18 mouse cellular contexts compared by ENCODE assay signal in genomic region chr13:41573126-41573846, GRCm38 (mm10). TPM values are rescaled to one million over a fixed set of nuclear protein-coding genes. Genes with fewer than 3 reads are reported as not detected.
DNase-seq lines count a peak whose midpoint lies in the region; ATAC-seq and TF ChIP-seq lines count a peak whose summit lies in the region.
"Had no signal": no experiment of that assay in that cellular context is flagged by ENCODE, and none has a peak within 500 bp of the region (broad histone marks: within the 10 kb centered on the region; RNA-seq: fewer than 3 reads in every experiment).

No protein-coding gene starts in this region.

- peak; percentile 75 for TF ChIP-seq RAD21 in CH12.LX (IDR thresholded peaks at IDR 0.05; ENCODE audit: low read depth, low read length)

- no peak; the same call in 1 of the 2 replicates for TF ChIP-seq EP300 in CH12.LX (IDR thresholded peaks at IDR 0.05; ENCODE audit: low read length)

- no peaks in the 10 kb centered on the region for H3K79me2 ChIP-seq in CH12.LX (replicated peaks; ENCODE audit: control insufficient read depth, extremely low read depth, insufficient read depth, poor library complexity, severe bottlenecking)

- no peak overlapping the region for H3K4me3 ChIP-seq in intestine, postnatal 0 days (ENCODE audit: low read depth, low read length)
- no peak overlapping the region for H3K4me3 ChIP-seq in intestine, embryonic 16.5 days (ENCODE audit: low read length)
- H3K4me3 ChIP-seq in CH12.LX (replicated peaks in 1 of 3; ENCODE audit: low read depth in 2 of 3, low read length in 2 of 3, poor library complexity in 1 of 3): no peak overlapping the region
- no peak overlapping the region for H3K4me3 ChIP-seq in cortical plate, adult 2 months (ENCODE audit: insufficient read depth, low read length)
- H3K4me3 ChIP-seq: embryonic facial prominence, embryonic 15.5 days; forebrain, embryonic 13.5 days; heart, embryonic 10.5 days; lung, embryonic 15.5 days; midbrain, embryonic 15.5 days; neural tube, embryonic 15.5 days; stomach, embryonic 15.5 days had no signal

- no peak overlapping the region for H3K27ac ChIP-seq in intestine, postnatal 0 days (ENCODE audit: low read depth, low read length)
- no peak overlapping the region for H3K27ac ChIP-seq in intestine, embryonic 16.5 days (ENCODE audit: low read length)
- no peak overlapping the region for H3K27ac ChIP-seq in CH12.LX (ENCODE audit: insufficient read depth, low read depth)
- H3K27ac ChIP-seq in cortical plate, adult 2 months (ENCODE audit: insufficient read depth, low read length): no peak overlapping the region
- H3K27ac ChIP-seq: embryonic facial prominence, embryonic 15.5 days; forebrain, embryonic 13.5 days; heart, embryonic 10.5 days; lung, embryonic 15.5 days; midbrain, embryonic 15.5 days; neural tube, embryonic 15.5 days; stomach, embryonic 15.5 days had no signal

- dilution Hi-C loops in CH12.LX (cut with MboI; ENCODE audit: extremely low pct_ligation_motif_present, extremely low pct_unique_long_range_greater_than_20kb, low sequenced_read_pairs): no loop called here

- H3K9ac ChIP-seq in intestine, postnatal 0 days (ENCODE audit: low read depth, low read length): no peak overlapping the region
- H3K9ac ChIP-seq in intestine, embryonic 16.5 days (ENCODE audit: low read depth, low read length): no peak overlapping the region
- H3K9ac ChIP-seq in CH12.LX (ENCODE audit: insufficient read depth, low read depth): no peak overlapping the region
- H3K9ac ChIP-seq: embryonic facial prominence, embryonic 15.5 days; forebrain, embryonic 13.5 days; lung, embryonic 15.5 days; midbrain, embryonic 15.5 days; neural tube, embryonic 15.5 days; stomach, embryonic 15.5 days had no signal

- H3K27me3 ChIP-seq in intestine, postnatal 0 days (replicated peaks; ENCODE audit: control insufficient read depth, insufficient read depth, low read length): no peaks in the 10 kb centered on the region
- H3K27me3 ChIP-seq in intestine, embryonic 16.5 days (replicated peaks; ENCODE audit: control insufficient read depth, insufficient read depth, low read length): no peaks in the 10 kb centered on the region
- no peaks in the 10 kb centered on the region for H3K27me3 ChIP-seq in CH12.LX (replicated peaks)
- H3K27me3 ChIP-seq: embryonic facial prominence, embryonic 15.5 days; lung, embryonic 15.5 days; midbrain, embryonic 15.5 days; neural tube, embryonic 15.5 days; stomach, embryonic 15.5 days had no signal

- ATAC-seq in intestine, postnatal 0 days: no peak
- no peak for ATAC-seq in intestine, embryonic 16.5 days
- ATAC-seq: inflammation-experienced regulatory T-cells, adult 6 months had no signal

- TF ChIP-seq CTCF in intestine, postnatal 0 days (IDR thresholded peaks at IDR 0.05; ENCODE audit: low read depth): 0 out of 2 replicates have a peak, but pooled peaks have one; percentile 21
- TF ChIP-seq CTCF in CH12.LX (conservative IDR thresholded peaks at IDR 0.05 in 1 of 2, IDR thresholded peaks at IDR 0.05 in 1 of 2; ENCODE audit: low read depth in 2 of 2, low read length in 2 of 2): peak in 1 of 2 experiments; percentile 82; a peak in 3 of 4 replicates
- TF ChIP-seq CTCF in cortical plate, adult 2 months (IDR thresholded peaks at IDR 0.05; ENCODE audit: extremely low read depth, insufficient read depth, low read length): peak; percentile 22; the same call in 1 of the 2 replicates

- 0 out of 2 replicates have a peak, but pooled peaks cover 3% of the 10 kb centered on the region for H3K9me3 ChIP-seq in intestine, postnatal 0 days (ENCODE audit: control insufficient read depth)
- no peaks in the 10 kb centered on the region for H3K9me3 ChIP-seq in intestine, embryonic 16.5 days (ENCODE audit: control insufficient read depth, low read length)
- H3K9me3 ChIP-seq in CH12.LX (replicated peaks; ENCODE audit: low read length): no peaks in the 10 kb centered on the region
- H3K9me3 ChIP-seq: embryonic facial prominence, embryonic 15.5 days; forebrain, embryonic 13.5 days; heart, embryonic 10.5 days; lung, embryonic 15.5 days; midbrain, embryonic 15.5 days; neural tube, embryonic 15.5 days; stomach, embryonic 15.5 days had no signal

- H3K36me3 ChIP-seq in intestine, postnatal 0 days (ENCODE audit: control insufficient read depth, insufficient read depth): no peaks in the 10 kb centered on the region
- no peaks in the 10 kb centered on the region for H3K36me3 ChIP-seq in intestine, embryonic 16.5 days (ENCODE audit: control insufficient read depth, insufficient read depth, low read length)
- no peaks in the 10 kb centered on the region for H3K36me3 ChIP-seq in CH12.LX (replicated peaks in 1 of 2; ENCODE audit: control insufficient read depth in 1 of 2, insufficient read depth in 1 of 2, low read length in 1 of 2)
- H3K36me3 ChIP-seq: embryonic facial prominence, embryonic 15.5 days; heart, embryonic 10.5 days; lung, embryonic 15.5 days; midbrain, embryonic 15.5 days; neural tube, embryonic 15.5 days; stomach, embryonic 15.5 days had no signal

- no peaks in the 10 kb centered on the region for H3K4me1 ChIP-seq in intestine, postnatal 0 days (replicated peaks; ENCODE audit: control insufficient read depth, insufficient read depth, low read length)
- H3K4me1 ChIP-seq in intestine, embryonic 16.5 days (ENCODE audit: control insufficient read depth, insufficient read depth, low read length): 0 out of 2 replicates have a peak, but pooled peaks cover 3% of the 10 kb centered on the region
- peaks cover 2 to 34% of the 10 kb centered on the region in 2 experiments; a peak in 3 of 4 replicates for H3K4me1 ChIP-seq in CH12.LX (ENCODE audit: control insufficient read depth in 1 of 2, insufficient read depth in 2 of 2)
- H3K4me1 ChIP-seq in cortical plate, adult 2 months (ENCODE audit: control insufficient read depth, insufficient read depth, low read length): no peaks in the 10 kb centered on the region; the same call in 1 of the 2 replicates
- H3K4me1 ChIP-seq: heart, embryonic 10.5 days; stomach, embryonic 15.5 days had no signal

- in situ Hi-C loops in CH12.LX (cut with MboI; ENCODE audit: low pct_ligation_motif_present, low pct_unique_long_range_greater_than_20kb, low sequenced_read_pairs): loop anchor here (5.0 to 25.0 kb wide), 2 partner anchors 64 to 436 kb away; no protein-coding TSS in a partner anchor

- H3K4me2 ChIP-seq in intestine, postnatal 0 days (replicated peaks; ENCODE audit: low read depth): no peak overlapping the region
- H3K4me2 ChIP-seq in intestine, embryonic 16.5 days (ENCODE audit: low read depth, low read length): no peak overlapping the region
- H3K4me2 ChIP-seq in CH12.LX (ENCODE audit: insufficient read depth, low read depth, poor library complexity, severe bottlenecking): no peak overlapping the region; the same call in 1 of the 2 replicates
- H3K4me2 ChIP-seq: embryonic facial prominence, embryonic 15.5 days; forebrain, embryonic 13.5 days; liver, embryonic 11.5 days; lung, embryonic 15.5 days; midbrain, embryonic 15.5 days; neural tube, embryonic 15.5 days; stomach, embryonic 15.5 days had no signal

- 42% methylated on average over 4 of the region's 4 CpGs for WGBS in intestine, postnatal 0 days
- WGBS in intestine, embryonic 16.5 days: 52% methylated on average over 4 of the region's 4 CpGs

- peak; percentile 44 for DNase-seq in A20 (ENCODE audit: low read depth, low spot score)
- peak; percentile 55 for DNase-seq in CH12.LX (ENCODE audit: extremely low read depth)
- DNase-seq in gastrocnemius, adult 18-20 months (ENCODE audit: low spot score): no peak
- no peak for DNase-seq in natural killer cell, adult 2 months (ENCODE audit: low spot score in 2 of 2)
- DNase-seq: cerebellum, adult 18-20 months; gastrocnemius, postnatal 10 days had no signal

- no peak for TF ChIP-seq POLR2A in CH12.LX (IDR thresholded peaks at IDR 0.05; ENCODE audit: low read depth, low read length)
- no peak for TF ChIP-seq POLR2A in cortical plate, adult 2 months (IDR thresholded peaks at IDR 0.05; ENCODE audit: extremely low read depth, insufficient read depth, low read length)

TF ChIP-seq in CH12.LX, 34 proteins besides CTCF, POLR2A, EP300 and RAD21 (continues in another document):
- TF ChIP-seq USF2 (conservative IDR thresholded peaks at IDR 0.05; ENCODE audit: low read depth, low read length) (no peak), KAT2A (IDR thresholded peaks at IDR 0.05; ENCODE audit: insufficient replicate concordance, low read length) (no peak), TBP (conservative IDR thresholded peaks at IDR 0.05; ENCODE audit: low read depth, low read length) (no peak), MXI1 (IDR thresholded peaks at IDR 0.05; ENCODE audit: low read depth, low read length) (no peak), ELF1 (IDR thresholded peaks at IDR 0.05; ENCODE audit: low read depth, low read length) (no peak), ZKSCAN1 (IDR thresholded peaks at IDR 0.05; ENCODE audit: borderline replicate concordance, low read depth, low read length) (no peak), MEF2A (IDR thresholded peaks at IDR 0.05; ENCODE audit: borderline replicate concordance, low read depth, low read length) (no peak), ZC3H11A (IDR thresholded peaks at IDR 0.05; ENCODE audit: low read depth, low read length) (no peak), NRF1 (IDR thresholded peaks at IDR 0.05; ENCODE audit: low read depth, low read length) (no peak), NELFE (IDR thresholded peaks at IDR 0.05; ENCODE audit: low read depth, low read length) (no peak), PAX5 (IDR thresholded peaks at IDR 0.05; ENCODE audit: low read length) (no peak), JUND (conservative IDR thresholded peaks at IDR 0.05; ENCODE audit: low read depth, low read length) (0 out of 2 replicates have a peak, but pooled peaks have one; percentile 46), RCOR1 (conservative IDR thresholded peaks at IDR 0.05; ENCODE audit: low read depth, low read length) (no peak), ZMIZ1 (IDR thresholded peaks at IDR 0.05; ENCODE audit: low read depth, low read length) (no peak), MYC (IDR thresholded peaks at IDR 0.05; ENCODE audit: low read depth, low read length) (peak; percentile 85; the same call in 1 of the 2 replicates), GABPA (IDR thresholded peaks at IDR 0.05; ENCODE audit: insufficient replicate concordance, low read depth, low read length) (no peak), USF1 (IDR thresholded peaks at IDR 0.05; ENCODE audit: low read depth, low read length) (no peak), SMC3 (IDR thresholded peaks at IDR 0.05; ENCODE audit: low read depth, low read length) (peak; percentile 83), BHLHE40 (IDR thresholded peaks at IDR 0.05; ENCODE audit: low read depth, low read length) (no peak; the same call in 1 of the 2 replicates)

RNA-seq across cellular contexts. Expression of gene Tmem170b, which starts 32.4 kb away (rescaled TPM):
- polyA plus RNA-seq in intestine, postnatal 0 days (2015; fragmentation: Nextera tagmentation; extraction: Ambion mirVana): 7.7 and 8.9 TPM in 2 replicates
- polyA plus RNA-seq in intestine, embryonic 16.5 days (2015; fragmentation: Nextera tagmentation; extraction: Ambion mirVana): 10.4 and 10.9 TPM in 2 replicates
- 5.0 and 5.4 TPM in 2 replicates for total RNA-seq in CH12.LX (2012; rRNA removed)
- 4.9 and 5.5 TPM in 2 replicates for total RNA-seq in CH12.LX (2014; rRNA removed)
- polyA plus RNA-seq in CH12.LX (2012; ENCODE audit: insufficient read length, low read depth): 5.2 and 5.9 TPM in 2 replicates
- 20.9 and 21.9 TPM in 2 replicates for polyA plus RNA-seq in cortical plate, adult 2 months (2012; rRNA removed)
- total RNA-seq in gastrocnemius, adult 18-20 months (2021): 10 to 100 TPM; 28.1 to 28.7 TPM

Comparison
In these comparisons a context has a peak if more than half of its experiments do, and no peak if none do; other contexts are left out.
1. DNase-seq: peak in A20 (single experiment) and CH12.LX (single experiment); none in gastrocnemius, adult 18-20 months (single experiment) and natural killer cell, adult 2 months (0 of 2).